Mouse (Mus musculus) adrenal gland, postnatal 36 days (tissue): ENCODE data around the gene Cenpu. TPM values are rescaled to one million over a fixed set of nuclear protein-coding genes. Genes with fewer than 3 reads are reported as not detected.

Experiments used
- total RNA-seq, 2 experiments: library from RNA; stranded (reverse); gene quantifications; 2 replicates each; pipeline ENCODE4 v1.2.3; 2021

Cenpu gene
- total RNA-seq, 2 experiments from 2014 or later, result 1.8 to 3.1 TPM

Other genes with a start within 250 kb of the Cenpu start
- 100 to 1,000 TPM; 398 to 483 TPM for gene Acsl1, start 81.0 kb upstream of the Cenpu start, total RNA-seq
- 10 to 100 TPM; 11.0 to 13.3 TPM for gene Primpol, start 65.2 kb downstream of the Cenpu start, total RNA-seq
- gene Casp3, start 65.3 kb downstream of the Cenpu start, total RNA-seq, result 10 to 100 TPM; 17.3 to 22.4 TPM
- gene Irf2, start 187.7 kb downstream of the Cenpu start, total RNA-seq, result 10 to 100 TPM; 67.9 to 76.9 TPM